ENCODE assay signal across 14 mouse cellular contexts in genomic region chr12:106115892-106116206, GRCm38 (mm10).
DNase-seq lines count a peak whose midpoint lies in the region; ATAC-seq lines count a peak whose summit lies in the region.
"Had no signal": no experiment of that assay in that cellular context is flagged by ENCODE, and none has a peak within 500 bp of the region (broad histone marks: within the 10 kb centered on the region; RNA-seq: fewer than 3 reads in every experiment).

No protein-coding gene starts in this region.

- H3K9ac ChIP-seq in forebrain, embryonic 14.5 days (ENCODE audit: low read length), result no peak overlapping the region
- H3K9ac ChIP-seq in forebrain, embryonic 11.5 days (ENCODE audit: low read length), result no peak overlapping the region
- no peak overlapping the region for H3K9ac ChIP-seq in liver, embryonic 11.5 days (ENCODE audit: low read depth, low read length)
- H3K9ac ChIP-seq: embryonic facial prominence, embryonic 15.5 days; midbrain, embryonic 12.5 days had no signal

- no peaks in the 10 kb centered on the region for H3K36me3 ChIP-seq in forebrain, embryonic 14.5 days (ENCODE audit: control insufficient read depth, insufficient read depth, low read length)
- H3K36me3 ChIP-seq in forebrain, embryonic 11.5 days (ENCODE audit: control insufficient read depth, insufficient read depth, low read length), result no peaks in the 10 kb centered on the region
- H3K36me3 ChIP-seq in liver, embryonic 11.5 days (ENCODE audit: control insufficient read depth, insufficient read depth, low read length), result no peaks in the 10 kb centered on the region
- H3K36me3 ChIP-seq: embryonic facial prominence, embryonic 15.5 days; midbrain, embryonic 12.5 days had no signal

- peaks cover 15% of the 10 kb centered on the region for H3K4me1 ChIP-seq in forebrain, embryonic 14.5 days (ENCODE audit: control insufficient read depth, insufficient read depth, low read length)
- peaks cover 2% of the 10 kb centered on the region; the same call in 1 of the 2 replicates for H3K4me1 ChIP-seq in forebrain, embryonic 11.5 days (replicated peaks; ENCODE audit: control insufficient read depth, insufficient read depth, low read length)
- H3K4me1 ChIP-seq in liver, embryonic 11.5 days (replicated peaks; ENCODE audit: control insufficient read depth, insufficient read depth, low read length), result no peaks in the 10 kb centered on the region
- H3K4me1 ChIP-seq: embryonic facial prominence, embryonic 15.5 days had no signal

- H3K27me3 ChIP-seq in forebrain, embryonic 14.5 days (replicated peaks; ENCODE audit: control insufficient read depth, insufficient read depth, low read length), result no peaks in the 10 kb centered on the region
- no peaks in the 10 kb centered on the region for H3K27me3 ChIP-seq in forebrain, embryonic 11.5 days (ENCODE audit: control insufficient read depth, insufficient read depth, low read length)
- no peaks in the 10 kb centered on the region for H3K27me3 ChIP-seq in liver, embryonic 11.5 days (replicated peaks; ENCODE audit: control insufficient read depth, insufficient read depth, low read length)
- H3K27me3 ChIP-seq: embryonic facial prominence, embryonic 15.5 days; midbrain, embryonic 12.5 days had no signal

- H3K9me3 ChIP-seq in forebrain, embryonic 14.5 days (replicated peaks; ENCODE audit: control insufficient read depth, low read length), result no peaks in the 10 kb centered on the region
- no peaks in the 10 kb centered on the region for H3K9me3 ChIP-seq in forebrain, embryonic 11.5 days (ENCODE audit: control insufficient read depth, low read length)
- H3K9me3 ChIP-seq in liver, embryonic 11.5 days (ENCODE audit: control insufficient read depth, low read length), result no peaks in the 10 kb centered on the region
- H3K9me3 ChIP-seq: embryonic facial prominence, embryonic 15.5 days; midbrain, embryonic 12.5 days had no signal

- WGBS in forebrain, embryonic 14.5 days, result 38% methylated on average over 5 of the region's 5 CpGs
- 77% methylated on average over 5 of the region's 5 CpGs for WGBS in forebrain, embryonic 11.5 days
- WGBS in liver, embryonic 11.5 days, result 62% methylated on average over 5 of the region's 5 CpGs

- no peak overlapping the region; the same call in 1 of the 2 replicates for H3K27ac ChIP-seq in forebrain, embryonic 14.5 days (ENCODE audit: low read depth, low read length)
- H3K27ac ChIP-seq in forebrain, embryonic 11.5 days (ENCODE audit: low read depth, low read length), result no peak overlapping the region
- no peak overlapping the region for H3K27ac ChIP-seq in liver, embryonic 11.5 days (ENCODE audit: low read depth, low read length)
- H3K27ac ChIP-seq: embryonic facial prominence, embryonic 15.5 days; midbrain, embryonic 12.5 days had no signal

- no peak overlapping the region for H3K4me3 ChIP-seq in forebrain, embryonic 14.5 days (ENCODE audit: low read depth, low read length)
- no peak overlapping the region for H3K4me3 ChIP-seq in forebrain, embryonic 11.5 days (ENCODE audit: low read depth, low read length)
- H3K4me3 ChIP-seq in liver, embryonic 11.5 days (ENCODE audit: low read depth, low read length), result no peak overlapping the region
- H3K4me3 ChIP-seq: embryonic facial prominence, embryonic 15.5 days; midbrain, embryonic 12.5 days had no signal

- H3K4me2 ChIP-seq in forebrain, embryonic 14.5 days (ENCODE audit: low read length), result no peak overlapping the region
- H3K4me2 ChIP-seq in forebrain, embryonic 11.5 days (ENCODE audit: low read depth, low read length, severe bottlenecking), result no peak overlapping the region
- no peak overlapping the region for H3K4me2 ChIP-seq in liver, embryonic 11.5 days
- H3K4me2 ChIP-seq: embryonic facial prominence, embryonic 15.5 days; midbrain, embryonic 12.5 days had no signal

- peak; percentile 69 for ATAC-seq in forebrain, embryonic 14.5 days
- ATAC-seq in forebrain, embryonic 11.5 days (replicated peaks; ENCODE audit: low FRiP score), result no peak
- no peak for ATAC-seq in liver, embryonic 11.5 days (replicated peaks; ENCODE audit: low FRiP score)

- DNase-seq in forebrain, embryonic 14.5 days (ENCODE audit: low spot score), result peak; percentile 80
- DNase-seq in forebrain, embryonic 11.5 days (ENCODE audit: low spot score), result no peak
- DNase-seq in right cerebral cortex, adult 2 months (ENCODE audit: low spot score in 2 of 2), result peak; percentile 31 to 36
- no peak for DNase-seq in right cerebral cortex, postnatal 25 days
- peak; percentile 90 for DNase-seq in cerebellum, postnatal 10 days
- no peak for DNase-seq in kidney, postnatal 25 days
- no peak for DNase-seq in liver, embryonic 11.5 days (ENCODE audit: low spot score)
- DNase-seq in T-cell, adult 2 months (ENCODE audit: low spot score), result no peak
- DNase-seq: B cell, adult 2 months; gastrocnemius, postnatal 25 days; kidney, adult 8-10 months; thymus, postnatal 25 days had no signal

Comparison
In these comparisons a context has a peak if more than half of its experiments do, and no peak if none do; other contexts are left out.
1. DNase-seq: peak in forebrain, embryonic 14.5 days (single experiment), right cerebral cortex, adult 2 months (2 of 2) and cerebellum, postnatal 10 days (2 of 2); none in forebrain, embryonic 11.5 days (single experiment), right cerebral cortex, postnatal 25 days (single experiment), kidney, postnatal 25 days (0 of 2), liver, embryonic 11.5 days (single experiment) and T-cell, adult 2 months (single experiment).